Mouse (Mus musculus) midbrain, postnatal 0 days (tissue): ENCODE results near the gene Slfn2. TPM values are rescaled to one million over a fixed set of nuclear protein-coding genes. Genes with fewer than 3 reads are reported as not detected.
"Not testable (repeated sequence)": the region's sequence is repeated elsewhere in the genome, so short reads cannot be mapped to it uniquely, and the experiment has no call there.

Source experiments
- ATAC-seq: fragments of 200-750 bp; cut with Nextera tagmentation; 2 replicates; pipeline ENCODE4 v1.8.0; 2017; ENCODE audit warnings: moderate number of reproducible peaks, mild to moderate bottlenecking, moderate TSS enrichment, moderate library complexity; ENCODE audit not compliant: low FRiP score
- DNase-seq: peaks from one replicate; pipeline ENCODE4 v3.0.0-alpha.2; 2015; ENCODE audit warnings: low spot score
- H3K27ac ChIP-seq: fragments of 300-500 bp; sonication (generic); 2 replicates; pipeline ENCODE4 v1.5.1; 2014; ENCODE audit warnings: low read depth, mild to moderate bottlenecking, low read length, mixed read lengths
- H3K27me3 ChIP-seq: fragments of 300-500 bp; sonication (generic); 2 replicates; pipeline ENCODE4 v1.6.1; 2014; ENCODE audit warnings: low read length, control low read depth, mixed read lengths; ENCODE audit not compliant: insufficient read depth
- H3K36me3 ChIP-seq: fragments of 300-500 bp; sonication (generic); 2 replicates; pipeline ENCODE4 v1.6.1; 2014; ENCODE audit warnings: low read length, control low read depth, mixed read lengths; ENCODE audit not compliant: insufficient read depth
- H3K4me1 ChIP-seq: fragments of 300-500 bp; sonication (generic); 2 replicates; pipeline ENCODE4 v1.6.1; 2014; ENCODE audit warnings: mild to moderate bottlenecking, control low read depth, antibody characterized with exemption, low read length, mixed read lengths; ENCODE audit not compliant: insufficient read depth
- H3K4me2 ChIP-seq: fragments of 300-500 bp; sonication (generic); 2 replicates; pipeline ENCODE4 v1.6.1; 2014; ENCODE audit warnings: low read depth, mild to moderate bottlenecking, low read length, mixed read lengths; ENCODE audit not compliant: poor library complexity, severe bottlenecking
- H3K4me3 ChIP-seq: fragments of 300-500 bp; sonication (generic); 2 replicates; pipeline ENCODE4 v1.5.1; 2014; ENCODE audit warnings: low read depth, mild to moderate bottlenecking, low read length, moderate library complexity
- H3K9ac ChIP-seq: fragments of 300-500 bp; sonication (generic); replicated peaks from 2 replicates; pipeline ENCODE4 v1.6.1; 2014; ENCODE audit warnings: mild to moderate bottlenecking, low read length, moderate library complexity, mixed read lengths; ENCODE audit not compliant: poor library complexity, severe bottlenecking
- H3K9me3 ChIP-seq: fragments of 300-500 bp; sonication (generic); 2 replicates; pipeline ENCODE4 v1.6.1; 2016; ENCODE audit warnings: low read length, control low read depth
- CTCF ChIP-seq: IDR thresholded peaks from 2 replicates; pipeline ENCODE4 v1.5.1; 2016; ENCODE audit warnings: antibody characterized with exemption, mild to moderate bottlenecking
- WGBS: fragments of 180-500 bp; shearing (Covaris S2); extraction: QIAGEN DNeasy Blood & Tissue Kit; methylation state at CpG from one replicate; pipeline ENCODE4 v1.1.7; 2014; 5-methylcytosine and 5-hydroxymethylcytosine counted together
- polyA plus RNA-seq: library from polyadenylated mRNA; unstranded; fragments of >200 nt; fragmentation: Nextera tagmentation; extraction: Ambion mirVana; gene quantifications from 2 replicates; pipeline ENCODE4 v1.2.1, GENCODE M21; 2015
- total RNA-seq: library from RNA; depleted of rRNA; stranded (reverse); fragments of >200 nt; gene quantifications from 2 replicates; pipeline ENCODE4 v1.2.3, GENCODE M21; 2014; rRNA removed

Gene Slfn2
- total RNA-seq (1.7 and 1.9 TPM in 2 replicates), polyA plus RNA-seq (1.4 and 1.8 TPM in 2 replicates)

GRCm38 (mm10) chr11:83064946-83065345 lies at the start of gene Slfn2:
Slfn2 (plus strand) TSS chr11:83065112.
- WGBS: 87% methylated on average over 2 of the region's 2 CpGs
- TF ChIP-seq CTCF: no peak
- no peak for DNase-seq

GRCm38 (mm10) chr11:83016093-83016492 lies 48.8 kb upstream of the Slfn2 start:
- H3K27ac ChIP-seq: no peak overlapping the region
- no peaks in the 10 kb centered on the region for H3K36me3 ChIP-seq
- H3K4me1 ChIP-seq: no peaks in the 10 kb centered on the region
- ATAC-seq (no peak), DNase-seq (no peak)
- no peaks in the 10 kb centered on the region for H3K9me3 ChIP-seq
- no peaks in the 10 kb centered on the region for H3K27me3 ChIP-seq
- H3K4me2 ChIP-seq: no peak overlapping the region
- TF ChIP-seq CTCF: no peak
- no peak overlapping the region for H3K9ac ChIP-seq
- no peak overlapping the region for H3K4me3 ChIP-seq

More at GRCm38 (mm10) chr11:83064946-83065345, at the start of gene Slfn2:
- no peaks in the 10 kb centered on the region for H3K9me3 ChIP-seq
- 0 out of 2 replicates have a peak within 1 kb of the TSS, but pooled peaks have one; percentile 19 for H3K9ac ChIP-seq
- no peaks in the 10 kb centered on the region for H3K27me3 ChIP-seq
- H3K4me1 ChIP-seq: no peaks in the 10 kb centered on the region
- no peak within 1 kb of the TSS for H3K27ac ChIP-seq
- no peak for ATAC-seq
- no peaks in the 10 kb centered on the region for H3K36me3 ChIP-seq
- no peak within 1 kb of the TSS for H3K4me3 ChIP-seq
- no peak within 1 kb of the TSS for H3K4me2 ChIP-seq

- not testable (repeated sequence) for H3K4me2 ChIP-seq, H3K9me3 ChIP-seq, H3K4me1 ChIP-seq, H3K4me3 ChIP-seq, H3K9ac ChIP-seq, H3K27me3 ChIP-seq, ATAC-seq, H3K36me3 ChIP-seq, H3K27ac ChIP-seq, DNase-seq
- WGBS: 75% methylated on average over 18 of the region's 18 CpGs
Measured at GRCm38 (mm10) chr11:83019561-83020519, 45.1 kb upstream of the Slfn2 start.

- Histone ChIP-seq H3K9me3 (no peaks in the 10 kb centered on the region), H3K9ac (no peak within 1 kb of the TSS), H3K27ac (no peak within 1 kb of the TSS), H3K27me3 (no peaks in the 10 kb centered on the region), H3K4me2 (no peak within 1 kb of the TSS), H3K4me3 (no peak within 1 kb of the TSS), H3K36me3 (no peaks in the 10 kb centered on the region), H3K4me1 (no peaks in the 10 kb centered on the region)
- DNase-seq (peak; percentile 2), ATAC-seq (no peak)
- no peak for TF ChIP-seq CTCF
- 62% methylated on average over 5 of the region's 5 CpGs for WGBS
Measured at GRCm38 (mm10) chr11:83020621-83021020, 44.3 kb upstream of the Slfn2 start, which contains the start of gene Slfn8. Slfn8 (minus strand) TSS chr11:83020810.

GRCm38 (mm10) chr11:83038686-83039085 lies 26.2 kb upstream of the Slfn2 start:
- not testable (repeated sequence) for H3K27me3 ChIP-seq, H3K36me3 ChIP-seq, H3K4me2 ChIP-seq, ATAC-seq, H3K4me3 ChIP-seq, H3K27ac ChIP-seq, H3K9ac ChIP-seq, H3K4me1 ChIP-seq, H3K9me3 ChIP-seq, DNase-seq
- 83% methylated on average over 3 of the region's 3 CpGs for WGBS

- no peak for DNase-seq
- no peaks in the 10 kb centered on the region for H3K27me3 ChIP-seq
- no peaks in the 10 kb centered on the region for H3K36me3 ChIP-seq
- H3K9me3 ChIP-seq: no peaks in the 10 kb centered on the region
- TF ChIP-seq CTCF: no peak
- 57% methylated on average over 1 of the region's 1 CpGs for WGBS
- no peak overlapping the region for H3K4me2 ChIP-seq
- no peak for ATAC-seq
- no peaks in the 10 kb centered on the region for H3K4me1 ChIP-seq
- H3K27ac ChIP-seq: no peak overlapping the region
- H3K9ac ChIP-seq: no peak overlapping the region
- no peak overlapping the region for H3K4me3 ChIP-seq
Measured at GRCm38 (mm10) chr11:83039156-83039555, 25.8 kb upstream of the Slfn2 start.
